ENCODE assay signal across 8 mouse cellular contexts in genomic region chr4:54966161-54966806, GRCm38 (mm10). TPM values are rescaled to one million over a fixed set of nuclear protein-coding genes. Genes with fewer than 3 reads are reported as not detected.
DNase-seq lines count a peak whose midpoint lies in the region; ATAC-seq lines count a peak whose summit lies in the region.

No protein-coding gene starts in this region.

- 36% methylated on average over 17 of the region's 17 CpGs for WGBS in embryonic facial prominence, embryonic 15.5 days

- H3K4me2 ChIP-seq in embryonic facial prominence, embryonic 15.5 days (replicated peaks), result peak overlapping the region; percentile 37

- peak; percentile 83 for DNase-seq in right cerebral cortex, adult 18-20 months
- no peak for DNase-seq in right cerebral cortex, postnatal 4 days
- peak; percentile 48 to 61 for DNase-seq in layer of hippocampus, postnatal 36 days
- peak; percentile 87 for DNase-seq in lung, postnatal 36 days
- no peak for DNase-seq in testis, postnatal 10 days (ENCODE audit: low spot score)

- no peaks in the 10 kb centered on the region; the same call in 1 of the 2 replicates for H3K36me3 ChIP-seq in embryonic facial prominence, embryonic 15.5 days

- peaks cover 38% of the 10 kb centered on the region for H3K4me1 ChIP-seq in embryonic facial prominence, embryonic 15.5 days

- peak; percentile 71 for ATAC-seq in embryonic facial prominence, embryonic 15.5 days (ENCODE audit: insufficient number of reproducible peaks, low FRiP score, low TSS enrichment, low read depth)
- ATAC-seq in hematopoietic stem cell, adult 5-6 weeks (replicated peaks in 1 of 2; ENCODE audit: insufficient read depth in 1 of 2, low FRiP score in 2 of 2, low TSS enrichment in 1 of 2, low read depth in 1 of 2, poor library complexity in 2 of 2, severe bottlenecking in 2 of 2), result peak; percentile 90 to 95
- no peak for ATAC-seq in monocyte, adult 5-6 weeks (replicated peaks; ENCODE audit: insufficient number of reproducible peaks, low FRiP score, low TSS enrichment, poor library complexity, severe bottlenecking)

- 0 out of 2 replicates have a peak overlapping the region, but pooled peaks have one; percentile 8 for H3K4me3 ChIP-seq in embryonic facial prominence, embryonic 15.5 days (replicated peaks)

- H3K27ac ChIP-seq in embryonic facial prominence, embryonic 15.5 days (replicated peaks), result peak overlapping the region; percentile 68

- H3K9me3 ChIP-seq in embryonic facial prominence, embryonic 15.5 days (replicated peaks), result no peaks in the 10 kb centered on the region

- no peak overlapping the region for H3K9ac ChIP-seq in embryonic facial prominence, embryonic 15.5 days

- no peaks in the 10 kb centered on the region for H3K27me3 ChIP-seq in embryonic facial prominence, embryonic 15.5 days

RNA-seq across cellular contexts. Expression of gene Zfp462, which starts 21.4 kb away (rescaled TPM):
- polyA plus RNA-seq in embryonic facial prominence, embryonic 15.5 days (2015; fragmentation: Nextera tagmentation; extraction: Ambion mirVana), result 3.5 and 3.7 TPM in 2 replicates
- 0.38 and 1.3 TPM in 2 replicates for total RNA-seq in hematopoietic stem cell, adult 5-6 weeks (2017)
- 10 to 100 TPM; 62.8 to 69.0 TPM for total RNA-seq in layer of hippocampus, postnatal 36 days (2021)
- total RNA-seq in monocyte, adult 5-6 weeks (2017), result not detected in 3 replicates

Comparison
In these comparisons a context has a peak if more than half of its experiments do, and no peak if none do; other contexts are left out.
1. DNase-seq: peak in right cerebral cortex, adult 18-20 months (single experiment), layer of hippocampus, postnatal 36 days (2 of 2) and lung, postnatal 36 days (single experiment); none in right cerebral cortex, postnatal 4 days (single experiment) and testis, postnatal 10 days (single experiment).
2. RNA of gene Zfp462, which starts 21.4 kb away (total RNA-seq): 62.8 to 69.0 TPM in layer of hippocampus, postnatal 36 days; 0.38 to 1.3 TPM in hematopoietic stem cell, adult 5-6 weeks and not detected in monocyte, adult 5-6 weeks; every median in the first group is over 10 times any median in the second.